Comparison of ENCODE assay signal across 19 mouse cellular contexts in the genomic region with DNA sequence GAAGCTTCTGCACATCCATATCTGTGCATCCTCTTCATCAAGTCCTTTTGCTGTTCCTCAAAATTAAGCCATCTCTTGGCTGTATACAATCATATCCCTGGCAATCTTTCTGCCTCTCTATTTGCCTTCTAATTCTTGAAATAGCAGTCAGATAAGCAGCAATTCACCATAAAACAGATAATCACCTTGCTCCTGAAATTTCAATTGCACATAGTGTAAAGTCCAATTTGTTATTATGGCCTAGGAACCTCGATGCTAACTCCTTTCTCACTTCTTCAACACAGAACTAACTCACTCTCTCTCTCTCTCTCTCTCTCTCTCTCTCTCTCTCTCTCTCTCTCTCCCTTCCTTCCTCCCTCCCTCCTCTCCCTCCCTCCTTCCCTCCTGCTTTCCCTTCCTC.
A peak's percentile ranks its signal among the peaks of the same experiment; 100 is the strongest.
DNase-seq lines count a peak whose midpoint lies in the region; ATAC-seq and TF ChIP-seq lines count a peak whose summit lies in the region.
"Had no signal": no experiment of that assay in that cellular context is flagged by ENCODE, and none has a peak within 500 bp of the region (broad histone marks: within the 10 kb centered on the region; RNA-seq: fewer than 3 reads in every experiment).

No protein-coding gene starts in this region.

- TF ChIP-seq CTCF in intestine, postnatal 0 days (IDR thresholded peaks at IDR 0.05; ENCODE audit: low read depth), result no peak

- WGBS in intestine, embryonic 15.5 days, result 52% methylated on average over 1 of the region's 1 CpGs
- WGBS in intestine, postnatal 0 days, result 13% methylated on average over 1 of the region's 1 CpGs
- 38% methylated on average over 1 of the region's 1 CpGs for WGBS in intestine, embryonic 16.5 days

- H3K9ac ChIP-seq in intestine, embryonic 15.5 days, result no peak overlapping the region
- no peak overlapping the region for H3K9ac ChIP-seq in intestine, postnatal 0 days (ENCODE audit: low read depth, low read length)
- no peak overlapping the region for H3K9ac ChIP-seq in intestine, embryonic 16.5 days (ENCODE audit: low read depth, low read length)

- H3K4me3 ChIP-seq in intestine, embryonic 15.5 days (replicated peaks), result no peak overlapping the region
- H3K4me3 ChIP-seq in intestine, postnatal 0 days (ENCODE audit: low read depth, low read length), result no peak overlapping the region
- H3K4me3 ChIP-seq in intestine, embryonic 16.5 days (ENCODE audit: low read length), result no peak overlapping the region

- no peak for DNase-seq in thymus, adult 18-20 months
- DNase-seq: adrenal gland, adult 2 months; adrenal gland, adult 8-10 months; adrenal gland, postnatal 10 days; adrenal gland, postnatal 14 days; adrenal gland, postnatal 25 days; adrenal gland, postnatal 36 days; B cell, adult 2 months; cerebellum, adult 11 months; cerebellum, adult 11-12 months; cerebellum, adult 18-20 months had no signal

- H3K36me3 ChIP-seq in intestine, embryonic 15.5 days, result no peaks in the 10 kb centered on the region
- H3K36me3 ChIP-seq in intestine, postnatal 0 days (ENCODE audit: control insufficient read depth, insufficient read depth), result no peaks in the 10 kb centered on the region
- H3K36me3 ChIP-seq in intestine, embryonic 16.5 days (ENCODE audit: control insufficient read depth, insufficient read depth, low read length), result no peaks in the 10 kb centered on the region
- H3K36me3 ChIP-seq: G1E had no signal

- peak; percentile 74 for ATAC-seq in intestine, embryonic 15.5 days
- ATAC-seq in intestine, postnatal 0 days, result no peak
- peak; percentile 60 for ATAC-seq in intestine, embryonic 16.5 days
- ATAC-seq: activated CD4-positive, CD25-positive, alpha-beta regulatory T cell, adult 4 months; CD4-positive, CD25-positive, alpha-beta regulatory T cell, adult 4 months; Patski had no signal

- H3K9me3 ChIP-seq in intestine, embryonic 15.5 days, result no peaks in the 10 kb centered on the region
- H3K9me3 ChIP-seq in intestine, postnatal 0 days (ENCODE audit: control insufficient read depth), result no peaks in the 10 kb centered on the region
- H3K9me3 ChIP-seq in intestine, embryonic 16.5 days (ENCODE audit: control insufficient read depth, low read length), result no peaks in the 10 kb centered on the region

- H3K4me2 ChIP-seq in intestine, embryonic 15.5 days (replicated peaks), result no peak overlapping the region
- no peak overlapping the region for H3K4me2 ChIP-seq in intestine, postnatal 0 days (replicated peaks; ENCODE audit: low read depth)
- no peak overlapping the region for H3K4me2 ChIP-seq in intestine, embryonic 16.5 days (ENCODE audit: low read depth, low read length)

- H3K27ac ChIP-seq in intestine, embryonic 15.5 days, result no peak overlapping the region
- no peak overlapping the region for H3K27ac ChIP-seq in intestine, postnatal 0 days (ENCODE audit: low read depth, low read length)
- no peak overlapping the region for H3K27ac ChIP-seq in intestine, embryonic 16.5 days (ENCODE audit: low read length)

- H3K27me3 ChIP-seq in intestine, embryonic 15.5 days (replicated peaks), result no peaks in the 10 kb centered on the region
- H3K27me3 ChIP-seq in intestine, postnatal 0 days (replicated peaks; ENCODE audit: control insufficient read depth, insufficient read depth, low read length), result no peaks in the 10 kb centered on the region
- H3K27me3 ChIP-seq in intestine, embryonic 16.5 days (replicated peaks; ENCODE audit: control insufficient read depth, insufficient read depth, low read length), result no peaks in the 10 kb centered on the region
- H3K27me3 ChIP-seq: CH12.LX, Patski had no signal

- no peaks in the 10 kb centered on the region for H3K4me1 ChIP-seq in intestine, embryonic 15.5 days (replicated peaks)
- H3K4me1 ChIP-seq in intestine, postnatal 0 days (replicated peaks; ENCODE audit: control insufficient read depth, insufficient read depth, low read length), result no peaks in the 10 kb centered on the region
- no peaks in the 10 kb centered on the region for H3K4me1 ChIP-seq in intestine, embryonic 16.5 days (ENCODE audit: control insufficient read depth, insufficient read depth, low read length)
